Mouse (Mus musculus): ENCODE measurements around the gene Oprl1.

The Oprl1 gene

GRCm38 (mm10) chr2:181692304-181692703 lies 22.5 kb upstream of the Oprl1 start:
- DNase-seq (ENCODE audit: low read depth, low spot score), result no peak

- DNase-seq (ENCODE audit: low read depth, low spot score), result no peak
Observed at GRCm38 (mm10) chr2:181693339-181694280, 21.2 kb upstream of the Oprl1 start, which contains the start of gene Rgs19. Gene Rgs19 (minus strand): TSS chr2:181693977.

- no peak for DNase-seq (ENCODE audit: low read depth, low spot score)
Observed at GRCm38 (mm10) chr2:181694581-181694980, 20.2 kb upstream of the Oprl1 start.

GRCm38 (mm10) chr2:181695776-181696175 lies 19.0 kb upstream of the Oprl1 start:
- DNase-seq (ENCODE audit: low read depth, low spot score), result no peak

- DNase-seq (ENCODE audit: low read depth, low spot score), result no peak
Observed at GRCm38 (mm10) chr2:181696801-181697420, 17.9 kb upstream of the Oprl1 start.

GRCm38 (mm10) chr2:181698241-181698640 lies 16.6 kb upstream of the Oprl1 start, which contains the start of gene Lkaaear1:
Gene Lkaaear1 (minus strand): TSS chr2:181698442.
- DNase-seq (ENCODE audit: low read depth, low spot score), result no peak

GRCm38 (mm10) chr2:181706668-181707067 lies 8.1 kb upstream of the Oprl1 start:
- no peak for DNase-seq (ENCODE audit: low read depth, low spot score)

GRCm38 (mm10) chr2:181713749-181714148 lies 1.1 kb upstream of the Oprl1 start:
- DNase-seq (ENCODE audit: low read depth, low spot score), result no peak

- no peak for DNase-seq (ENCODE audit: low read depth, low spot score)
Observed at GRCm38 (mm10) chr2:181715382-181715781, 566 bp downstream of the Oprl1 start.

- DNase-seq (ENCODE audit: low read depth, low spot score), result no peak
Observed at GRCm38 (mm10) chr2:181716991-181717390, 2.2 kb downstream of the Oprl1 start.

GRCm38 (mm10) chr2:181720061-181720460 lies 5.2 kb downstream of the Oprl1 start:
- no peak for DNase-seq (ENCODE audit: low read depth, low spot score)

GRCm38 (mm10) chr2:181721200-181721599 lies 6.4 kb downstream of the Oprl1 start:
- no peak for DNase-seq (ENCODE audit: low read depth, low spot score)

- DNase-seq (ENCODE audit: low read depth, low spot score), result peak; percentile 34
Observed at GRCm38 (mm10) chr2:181722213-181722612, 7.4 kb downstream of the Oprl1 start.

- no peak for DNase-seq (ENCODE audit: low read depth, low spot score)
Observed at GRCm38 (mm10) chr2:181727659-181728262, 12.9 kb downstream of the Oprl1 start.

GRCm38 (mm10) chr2:181730051-181730450 lies 15.2 kb downstream of the Oprl1 start:
- no peak for DNase-seq (ENCODE audit: low read depth, low spot score)

GRCm38 (mm10) chr2:181752626-181753025 lies 37.8 kb downstream of the Oprl1 start:
- no peak for DNase-seq (ENCODE audit: low read depth, low spot score)

- DNase-seq (ENCODE audit: low read depth, low spot score), result no peak
Observed at GRCm38 (mm10) chr2:181758147-181758725, 43.4 kb downstream of the Oprl1 start.

- peak; percentile 61 for DNase-seq (ENCODE audit: low read depth, low spot score)
Observed at GRCm38 (mm10) chr2:181759041-181759440, 44.2 kb downstream of the Oprl1 start.

GRCm38 (mm10) chr2:181763006-181763830 lies 48.4 kb downstream of the Oprl1 start, which contains the start of gene Myt1:
Gene Myt1 (plus strand): TSS chr2:181763332.
- no peak for DNase-seq (ENCODE audit: low read depth, low spot score)

GRCm38 (mm10) chr2:181763886-181764527 lies 49.2 kb downstream of the Oprl1 start:
- no peak for DNase-seq (ENCODE audit: low read depth, low spot score)

Measured in retina, adult 2 months (tissue).